Mouse (Mus musculus) thymus, adult 18-20 months (tissue): ENCODE results near the gene Fbxo11.

ENCODE experiments used
- DNase-seq, 2 experiments: peaks; one replicate each; pipeline ENCODE4 v3.0.0; 2022; ENCODE audit warnings: mixed read lengths in 2 of 2

The Fbxo11 gene

GRCm38 (mm10) chr17:88065031-88065800 lies at the start of gene Fbxo11:
Gene Fbxo11, minus strand, starts transcription at chr17:88065291.
- DNase-seq: peak; percentile 44 to 53

- DNase-seq: no peak
Observed at GRCm38 (mm10) chr17:88113883-88114229, 48.8 kb upstream of the Fbxo11 start.

- peak in 1 of 2 experiments; percentile 19 for DNase-seq
Observed at GRCm38 (mm10) chr17:88113015-88113882, 48.2 kb upstream of the Fbxo11 start.

GRCm38 (mm10) chr17:88111865-88112645 lies 47.0 kb upstream of the Fbxo11 start:
- DNase-seq: peak; percentile 16 to 39

- DNase-seq: no peak
Observed at GRCm38 (mm10) chr17:88111081-88111796, 46.1 kb upstream of the Fbxo11 start.

- DNase-seq: no peak
Observed at GRCm38 (mm10) chr17:88107708-88108107, 42.6 kb upstream of the Fbxo11 start.

GRCm38 (mm10) chr17:88106365-88106764 lies 41.3 kb upstream of the Fbxo11 start:
- DNase-seq: no peak

- DNase-seq: no peak
Observed at GRCm38 (mm10) chr17:88102597-88102996, 37.5 kb upstream of the Fbxo11 start.

- DNase-seq: no peak
Observed at GRCm38 (mm10) chr17:88098181-88098852, 33.2 kb upstream of the Fbxo11 start.

- DNase-seq: no peak
Observed at GRCm38 (mm10) chr17:88097543-88097942, 32.5 kb upstream of the Fbxo11 start.

- no peak for DNase-seq
Observed at GRCm38 (mm10) chr17:88096809-88097399, 31.8 kb upstream of the Fbxo11 start.

- no peak for DNase-seq
Observed at GRCm38 (mm10) chr17:88095517-88096198, 30.6 kb upstream of the Fbxo11 start.

GRCm38 (mm10) chr17:88094327-88094726 lies 29.2 kb upstream of the Fbxo11 start:
- no peak for DNase-seq

- DNase-seq: no peak
Observed at GRCm38 (mm10) chr17:88093798-88094197, 28.7 kb upstream of the Fbxo11 start.

- no peak for DNase-seq
Observed at GRCm38 (mm10) chr17:88085976-88086375, 20.9 kb upstream of the Fbxo11 start.

- DNase-seq: no peak
Observed at GRCm38 (mm10) chr17:88081446-88081845, 16.4 kb upstream of the Fbxo11 start.

GRCm38 (mm10) chr17:88079771-88080170 lies 14.7 kb upstream of the Fbxo11 start:
- no peak for DNase-seq

GRCm38 (mm10) chr17:88072047-88072446 lies 7.0 kb upstream of the Fbxo11 start:
- DNase-seq: no peak

GRCm38 (mm10) chr17:88068024-88068719 lies 3.1 kb upstream of the Fbxo11 start:
- DNase-seq: no peak
